Comparison of ENCODE assay signal across 8 mouse cellular contexts in the genomic region with DNA sequence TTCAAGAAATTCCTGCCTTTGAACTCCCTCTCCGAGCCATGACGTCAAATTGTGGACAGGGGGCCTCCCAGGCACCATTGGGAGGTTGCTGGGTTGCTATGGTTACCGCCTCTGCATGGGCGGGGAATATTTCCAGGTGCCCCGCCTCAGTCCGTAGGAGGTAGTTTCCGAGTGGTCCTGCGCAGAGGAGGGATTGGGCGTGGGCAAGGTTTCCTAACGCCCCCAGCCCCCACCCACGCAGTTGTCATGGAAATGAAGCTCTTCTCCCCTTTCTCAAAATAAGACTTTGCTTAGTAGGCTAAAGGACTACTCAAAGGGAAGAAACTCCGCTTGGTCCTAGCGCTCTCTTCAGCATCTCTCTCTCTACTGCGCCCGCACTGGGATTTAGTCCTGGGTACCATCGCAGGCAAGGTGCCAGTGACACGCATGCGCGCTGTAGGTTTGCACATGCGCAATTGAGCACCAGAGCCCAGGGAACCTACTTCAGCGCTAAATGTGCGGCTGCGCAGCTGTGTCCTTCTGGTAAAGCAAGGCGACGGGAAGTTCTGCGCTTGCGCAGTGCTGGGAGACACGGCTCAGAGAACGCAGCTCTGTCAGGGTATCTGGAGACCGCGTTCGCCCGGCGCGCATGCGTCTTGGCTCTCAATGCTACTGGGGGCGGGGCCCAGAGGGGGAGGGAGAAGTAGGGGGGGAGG. TPM values are rescaled to one million over a fixed set of nuclear protein-coding genes. Genes with fewer than 3 reads are reported as not detected.
DNase-seq lines count a peak whose midpoint lies in the region; ATAC-seq and TF ChIP-seq lines count a peak whose summit lies in the region.

Mypop (plus strand) TSS at position 645 of the 695 bp plus-strand sequence.

- peak within 1 kb of the TSS; percentile 76 for H3K27ac ChIP-seq in heart, embryonic 12.5 days (ENCODE audit: poor library complexity, severe bottlenecking)
- H3K27ac ChIP-seq in kidney, postnatal 0 days: peak within 1 kb of the TSS; percentile 63; the same call in 1 of the 2 replicates
- H3K27ac ChIP-seq in liver, embryonic 11.5 days (ENCODE audit: low read depth, low read length): no peak within 1 kb of the TSS
- peak within 1 kb of the TSS; percentile 70; the same call in 1 of the 2 replicates for H3K27ac ChIP-seq in stomach, embryonic 14.5 days (ENCODE audit: low read length)

- DNase-seq in CD4-positive helper T cell, adult 2 months (ENCODE audit: low read depth, low spot score): peak; percentile 99
- peak; percentile 100 for DNase-seq in brain, embryonic 18.5 days (ENCODE audit: low read depth, low spot score)
- peak; percentile 100 for DNase-seq in kidney, postnatal 0 days (ENCODE audit: low spot score)
- DNase-seq in liver, embryonic 11.5 days (ENCODE audit: low spot score): peak; percentile 98
- DNase-seq in naive thymus-derived CD4-positive, alpha-beta T cell, adult 2 months (ENCODE audit: low read depth): peak; percentile 100

- H3K4me3 ChIP-seq in heart, embryonic 12.5 days: peak within 1 kb of the TSS; percentile 52
- peak within 1 kb of the TSS; percentile 37 for H3K4me3 ChIP-seq in kidney, postnatal 0 days (replicated peaks; ENCODE audit: low read depth, low read length)
- H3K4me3 ChIP-seq in liver, embryonic 11.5 days (ENCODE audit: low read depth, low read length): peak within 1 kb of the TSS; percentile 42
- H3K4me3 ChIP-seq in stomach, embryonic 14.5 days (ENCODE audit: low read depth, low read length): peak within 1 kb of the TSS; percentile 48

- peak within 1 kb of the TSS; percentile 59 for H3K9ac ChIP-seq in heart, embryonic 12.5 days
- peak within 1 kb of the TSS; percentile 47; the same call in 1 of the 2 replicates for H3K9ac ChIP-seq in kidney, postnatal 0 days (ENCODE audit: low read depth, low read length)
- peak within 1 kb of the TSS; percentile 30 for H3K9ac ChIP-seq in liver, embryonic 11.5 days (ENCODE audit: low read depth, low read length)
- H3K9ac ChIP-seq in stomach, embryonic 14.5 days (replicated peaks; ENCODE audit: low read depth, low read length): peak within 1 kb of the TSS; percentile 30; the same call in 1 of the 2 replicates

- under 1% methylated on average over 36 of the region's 37 CpGs for WGBS in heart, embryonic 12.5 days
- under 1% methylated on average over 35 of the region's 37 CpGs for WGBS in kidney, postnatal 0 days
- under 1% methylated on average over 36 of the region's 37 CpGs for WGBS in liver, embryonic 11.5 days
- WGBS in stomach, embryonic 14.5 days: under 1% methylated on average over 36 of the region's 37 CpGs

- peaks cover 18% of the 10 kb centered on the region for H3K4me1 ChIP-seq in heart, embryonic 12.5 days (replicated peaks)
- H3K4me1 ChIP-seq in kidney, postnatal 0 days (replicated peaks; ENCODE audit: insufficient read depth, low read length): peaks cover 14% of the 10 kb centered on the region
- H3K4me1 ChIP-seq in liver, embryonic 11.5 days (replicated peaks; ENCODE audit: control insufficient read depth, insufficient read depth, low read length): peaks cover 12% of the 10 kb centered on the region
- 0 out of 2 replicates have a peak, but pooled peaks cover 6% of the 10 kb centered on the region for H3K4me1 ChIP-seq in stomach, embryonic 14.5 days (ENCODE audit: control insufficient read depth, insufficient read depth, low read length)

- H3K9me3 ChIP-seq in heart, embryonic 12.5 days (replicated peaks): no peaks in the 10 kb centered on the region
- no peaks in the 10 kb centered on the region for H3K9me3 ChIP-seq in kidney, postnatal 0 days (replicated peaks; ENCODE audit: low read length)
- no peaks in the 10 kb centered on the region for H3K9me3 ChIP-seq in liver, embryonic 11.5 days (ENCODE audit: control insufficient read depth, low read length)
- no peaks in the 10 kb centered on the region for H3K9me3 ChIP-seq in stomach, embryonic 14.5 days (ENCODE audit: control insufficient read depth, low read depth, low read length)

- peaks cover 41% of the 10 kb centered on the region for H3K27me3 ChIP-seq in heart, embryonic 12.5 days (replicated peaks)
- H3K27me3 ChIP-seq in kidney, postnatal 0 days (ENCODE audit: insufficient read depth, low read length): no peaks in the 10 kb centered on the region
- peaks cover 55% of the 10 kb centered on the region for H3K27me3 ChIP-seq in liver, embryonic 11.5 days (replicated peaks; ENCODE audit: control insufficient read depth, insufficient read depth, low read length)
- H3K27me3 ChIP-seq in stomach, embryonic 14.5 days (ENCODE audit: control insufficient read depth, insufficient read depth, low read length): no peaks in the 10 kb centered on the region

- peak; percentile 83 for ATAC-seq in erythroid progenitor cell, adult 5-6 weeks (replicated peaks; ENCODE audit: low FRiP score, poor library complexity, severe bottlenecking)
- peak; percentile 91 for ATAC-seq in heart, embryonic 12.5 days (ENCODE audit: insufficient number of reproducible peaks, low FRiP score)
- ATAC-seq in kidney, postnatal 0 days (replicated peaks; ENCODE audit: low FRiP score, low read depth): peak; percentile 93
- peak; percentile 90 for ATAC-seq in liver, embryonic 11.5 days (replicated peaks; ENCODE audit: low FRiP score)
- ATAC-seq in stomach, embryonic 14.5 days (ENCODE audit: insufficient number of reproducible peaks, insufficient read depth, low FRiP score, low read depth): peak; percentile 95

- 0 out of 2 replicates have a peak, but pooled peaks have one; percentile 7 for TF ChIP-seq CTCF in kidney, postnatal 0 days (IDR thresholded peaks at IDR 0.05; ENCODE audit: low read depth)

- H3K36me3 ChIP-seq in heart, embryonic 12.5 days: peaks cover 12% of the 10 kb centered on the region; the same call in 1 of the 2 replicates
- no peaks in the 10 kb centered on the region for H3K36me3 ChIP-seq in kidney, postnatal 0 days (ENCODE audit: insufficient read depth, low read length)
- H3K36me3 ChIP-seq in liver, embryonic 11.5 days (ENCODE audit: control insufficient read depth, insufficient read depth, low read length): no peaks in the 10 kb centered on the region
- no peaks in the 10 kb centered on the region for H3K36me3 ChIP-seq in stomach, embryonic 14.5 days (ENCODE audit: control insufficient read depth, insufficient read depth, low read length)

- peak within 1 kb of the TSS; percentile 82 for H3K4me2 ChIP-seq in heart, embryonic 12.5 days
- peak within 1 kb of the TSS; percentile 85 for H3K4me2 ChIP-seq in kidney, postnatal 0 days (ENCODE audit: low read length)
- H3K4me2 ChIP-seq in liver, embryonic 11.5 days: peak within 1 kb of the TSS; percentile 82
- peak within 1 kb of the TSS; percentile 88 for H3K4me2 ChIP-seq in stomach, embryonic 14.5 days (replicated peaks; ENCODE audit: low read depth, low read length)

RNA-seq across cellular contexts. Expression of gene Mypop, which starts in this region (rescaled TPM):
- not detected in 2 replicates for total RNA-seq in erythroid progenitor cell, adult 5-6 weeks (2015; ENCODE audit: low replicate concordance)
- not detected in 2 replicates for total RNA-seq in erythroid progenitor cell, adult 5-6 weeks (2017; ENCODE audit: low replicate concordance)
- polyA plus RNA-seq in heart, embryonic 12.5 days (2016; fragmentation: Nextera tagmentation; extraction: Ambion mirVana): 2.7 and 3.0 TPM in 2 replicates
- 3.3 and 3.6 TPM in 2 replicates for polyA plus RNA-seq in kidney, postnatal 0 days (2015; fragmentation: Nextera tagmentation; extraction: Ambion mirVana)
- polyA plus RNA-seq in liver, embryonic 11.5 days (2014; fragmentation: Nextera tagmentation; extraction: Ambion mirVana): 1.5 and 2.2 TPM in 2 replicates
- 3.0 and 3.5 TPM in 2 replicates for polyA plus RNA-seq in stomach, embryonic 14.5 days (2014; fragmentation: Nextera tagmentation; extraction: Ambion mirVana)

Comparison
In these comparisons a context has a peak if more than half of its experiments do, and no peak if none do; other contexts are left out.
1. Peak in ATAC-seq in erythroid progenitor cell, adult 5-6 weeks; RNA of the gene not detected or under 1 TPM.